Mouse (Mus musculus) cerebellum, adult 9-11 months (tissue): Measurements from ENCODE around the gene Taf4.

Experiments
- DNase-seq: peaks from one replicate; pipeline ENCODE4 v3.0.0; 2022

The Taf4 gene

DNA sequence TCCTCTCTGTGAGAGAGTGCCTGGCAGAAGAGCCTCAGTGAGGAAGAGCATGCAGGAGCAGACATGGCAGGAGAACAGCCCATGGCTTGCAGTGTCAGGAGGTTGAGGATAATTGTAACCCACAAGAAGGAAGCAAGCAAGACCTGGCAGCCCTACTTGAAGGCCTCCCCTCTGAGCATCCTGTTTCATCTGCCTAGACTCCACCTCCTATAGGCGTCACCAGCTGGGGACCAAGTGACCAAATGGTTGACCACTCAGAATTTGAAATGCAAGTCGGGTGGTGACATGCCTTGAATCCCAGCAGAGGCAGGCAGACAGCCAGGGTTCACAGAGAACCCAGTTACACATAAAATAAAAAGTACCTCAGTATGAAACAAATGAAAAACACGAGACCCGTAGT is 4.2 kb upstream of the Taf4 start:
- DNase-seq, result no peak

DNA sequence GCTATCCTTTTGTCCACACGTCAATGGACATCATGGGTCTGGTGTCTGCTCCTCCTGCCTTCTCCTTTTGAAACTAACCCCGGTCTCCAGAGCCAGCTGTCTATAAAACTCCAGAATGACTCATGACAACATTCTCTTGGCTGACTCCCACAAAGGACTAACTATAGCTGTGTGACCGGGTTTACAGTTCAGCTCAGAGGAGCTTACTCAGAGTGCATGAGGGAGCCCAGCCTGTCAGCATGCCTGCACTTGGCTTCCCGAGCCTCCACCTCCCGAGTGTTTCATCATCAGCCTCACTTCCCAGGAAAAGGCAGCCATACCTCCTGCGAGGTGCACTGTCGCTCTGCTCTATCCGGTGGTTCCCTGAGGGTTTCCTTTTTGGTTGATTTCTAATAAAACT is 3.4 kb upstream of the Taf4 start:
- DNase-seq, result no peak

GRCm38 (mm10) chr2:179978250-179978649 is 1.8 kb upstream of the Taf4 start:
- DNase-seq, result peak; percentile 49

GRCm38 (mm10) chr2:179977344-179978025 is 1.0 kb upstream of the Taf4 start:
- DNase-seq, result peak; percentile 63

DNA sequence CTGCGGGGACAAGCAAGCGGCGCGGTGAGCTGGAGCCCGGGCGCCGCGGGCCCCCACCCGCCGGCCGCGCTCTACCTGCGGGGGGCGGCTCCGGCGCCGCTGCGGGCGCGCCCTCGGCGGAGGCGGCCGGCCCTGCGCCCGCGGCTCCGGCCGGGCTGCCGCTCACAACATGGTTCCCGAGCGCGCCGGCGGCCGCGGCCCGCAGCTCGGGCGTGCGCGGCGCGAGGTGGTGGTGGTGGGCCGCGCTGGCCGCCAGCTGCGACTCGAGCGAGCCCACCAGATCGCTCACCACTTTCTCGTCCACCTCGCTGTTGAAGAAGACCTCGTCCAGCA is 185 bp downstream of the Taf4 start:
- DNase-seq, result no peak

GRCm38 (mm10) chr2:179975851-179976250 is 595 bp downstream of the Taf4 start:
- peak; percentile 54 for DNase-seq

GRCm38 (mm10) chr2:179974651-179975471 is 1.6 kb downstream of the Taf4 start:
- DNase-seq, result peak; percentile 75

- peak; percentile 58 for DNase-seq
Measured at GRCm38 (mm10) chr2:179973871-179974628, 2.4 kb downstream of the Taf4 start.

GRCm38 (mm10) chr2:179972406-179972805 is 4.0 kb downstream of the Taf4 start:
- DNase-seq, result no peak

DNA sequence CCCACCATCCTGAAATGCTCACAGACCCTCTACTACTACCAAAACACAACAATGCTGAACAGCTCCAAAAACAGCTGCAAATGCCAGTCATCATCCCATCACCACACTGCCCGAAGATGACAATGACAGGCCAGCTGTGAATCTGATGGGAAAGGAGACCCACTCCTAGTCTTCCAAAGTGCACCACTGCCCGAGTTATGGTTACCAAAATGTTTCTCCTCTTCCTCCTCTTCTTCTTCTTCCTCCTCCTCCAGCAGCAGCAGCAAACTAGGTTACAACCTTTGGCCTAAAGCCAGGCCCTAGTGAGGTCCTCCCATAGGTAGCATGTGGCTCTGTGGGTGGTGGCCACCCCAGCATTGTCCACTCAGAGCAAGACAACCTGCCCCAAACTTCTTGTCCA is 4.6 kb downstream of the Taf4 start:
- no peak for DNase-seq

DNA sequence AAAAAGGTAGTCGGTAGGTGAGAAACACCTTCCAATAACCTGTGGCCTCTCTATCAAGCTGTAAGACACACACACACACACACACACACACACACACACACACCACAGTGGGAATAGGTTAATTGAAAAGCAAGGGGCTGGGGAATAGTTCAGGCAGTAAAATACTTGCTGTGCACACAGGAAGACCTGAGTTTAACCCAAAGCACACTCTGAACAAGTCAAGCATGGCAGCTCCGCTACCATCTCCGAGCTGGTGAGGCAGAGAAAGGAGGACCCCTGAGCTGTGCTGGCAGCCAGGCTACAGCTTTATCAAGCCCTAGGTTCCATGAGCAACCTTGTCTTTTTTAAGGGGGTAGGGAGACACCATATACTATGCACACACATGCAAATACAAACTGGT is 7.3 kb downstream of the Taf4 start:
- DNase-seq, result no peak

DNA sequence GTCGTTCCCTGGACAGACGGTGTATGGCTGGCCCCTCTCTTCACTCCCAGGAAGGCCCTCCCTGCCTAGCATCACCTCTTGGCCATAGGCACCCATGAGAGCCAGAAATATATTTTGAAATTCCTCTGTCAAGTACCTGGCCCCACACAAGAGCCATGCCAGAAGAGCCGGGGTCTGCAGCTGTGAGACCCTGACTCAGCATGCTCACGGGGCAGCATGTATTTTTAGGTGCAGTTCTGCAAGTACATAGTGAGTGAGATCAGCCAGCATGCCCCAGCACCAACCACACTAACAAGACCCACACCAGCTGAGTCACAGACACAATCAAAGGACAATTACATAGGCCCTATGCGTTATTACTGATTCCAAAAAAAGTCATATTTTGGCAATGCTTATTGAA is 8.8 kb downstream of the Taf4 start:
- no peak for DNase-seq

DNA sequence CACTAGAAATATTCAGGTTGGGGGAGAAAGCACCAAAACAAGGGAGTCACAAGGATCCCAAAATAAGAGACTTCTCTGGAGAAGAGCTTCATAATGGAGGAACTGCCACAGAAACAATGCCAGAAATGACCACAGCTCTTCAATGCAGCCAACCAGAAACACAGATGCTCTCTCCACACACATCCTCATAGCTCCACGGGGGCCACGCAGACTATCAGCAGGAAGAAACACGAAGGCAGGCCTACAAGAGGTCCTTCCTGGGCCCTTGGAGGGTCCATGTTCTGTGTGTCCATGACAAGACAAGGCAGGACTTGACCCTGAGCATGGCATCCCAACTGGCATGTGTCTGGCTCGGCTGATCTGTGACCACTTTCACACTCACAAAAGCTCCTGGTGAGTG is 15.0 kb downstream of the Taf4 start:
- peak; percentile 62 for DNase-seq

DNA sequence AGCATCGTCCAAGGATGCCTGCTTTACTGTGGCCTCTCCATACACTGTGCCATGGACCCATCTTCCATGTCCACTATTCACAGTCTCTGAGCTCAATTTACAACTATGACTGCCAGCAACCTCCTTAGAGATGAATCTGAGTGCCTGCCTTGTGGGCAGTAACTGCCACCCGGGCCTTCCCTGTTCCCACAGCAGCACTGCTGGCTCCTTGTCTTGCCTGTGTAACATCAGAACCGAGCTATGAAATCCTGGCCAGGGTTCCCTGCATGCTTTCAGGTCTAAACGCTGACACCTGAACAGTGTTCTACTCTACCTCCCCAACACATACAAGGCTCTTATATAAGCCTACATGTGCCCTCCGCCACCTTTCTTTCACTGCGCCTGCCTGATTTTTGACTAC is 16.1 kb downstream of the Taf4 start:
- DNase-seq, result no peak

GRCm38 (mm10) chr2:179959391-179959790 is 17.1 kb downstream of the Taf4 start:
- DNase-seq, result no peak

DNA sequence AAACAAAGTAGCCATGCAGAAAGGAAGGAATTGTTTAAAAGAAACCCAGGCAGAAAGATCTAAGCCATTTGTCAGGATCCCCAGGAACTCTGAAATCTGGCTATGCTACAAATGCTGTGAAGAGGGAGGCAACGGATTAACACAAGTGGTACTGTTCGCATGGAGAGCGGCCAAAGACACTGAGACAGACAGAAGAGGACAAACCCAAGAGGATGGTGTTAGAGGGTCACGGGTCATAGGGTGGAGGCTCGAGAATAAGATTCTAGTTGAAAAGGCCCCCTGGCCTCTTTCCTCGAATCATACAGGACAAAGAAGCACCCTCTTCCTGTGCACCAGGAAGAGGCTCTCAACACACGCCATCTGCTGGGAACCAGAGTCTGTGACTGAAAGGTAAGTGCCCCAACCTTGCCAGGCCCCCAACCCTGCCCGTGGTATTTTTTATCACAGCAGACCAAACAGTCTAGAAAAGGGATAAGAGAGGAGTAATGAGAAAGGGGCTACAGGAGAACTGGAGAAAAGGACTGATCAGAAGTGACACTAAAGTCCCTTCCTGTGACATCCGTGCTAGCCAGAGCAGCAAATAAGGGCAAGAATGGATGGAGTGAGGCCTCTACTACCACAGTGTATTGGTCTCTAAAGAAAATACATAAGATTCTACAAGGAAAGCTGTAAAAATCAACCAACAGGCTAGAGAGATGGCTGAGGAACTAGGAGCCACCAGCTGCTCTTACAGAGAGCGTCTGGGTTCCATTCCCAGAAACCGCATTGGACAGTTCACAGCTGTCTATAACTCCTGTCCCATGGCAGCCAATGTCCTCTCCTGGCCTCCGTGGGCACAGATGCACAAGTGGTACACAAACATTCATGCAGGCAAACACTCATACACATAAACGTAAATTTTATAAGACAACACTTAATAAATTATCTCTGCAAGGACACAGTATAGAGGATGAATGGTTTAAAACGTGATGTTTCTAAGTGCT is 24.6 kb downstream of the Taf4 start:
- peak; percentile 58 for DNase-seq

GRCm38 (mm10) chr2:179948820-179949219 is 27.6 kb downstream of the Taf4 start:
- no peak for DNase-seq

DNA sequence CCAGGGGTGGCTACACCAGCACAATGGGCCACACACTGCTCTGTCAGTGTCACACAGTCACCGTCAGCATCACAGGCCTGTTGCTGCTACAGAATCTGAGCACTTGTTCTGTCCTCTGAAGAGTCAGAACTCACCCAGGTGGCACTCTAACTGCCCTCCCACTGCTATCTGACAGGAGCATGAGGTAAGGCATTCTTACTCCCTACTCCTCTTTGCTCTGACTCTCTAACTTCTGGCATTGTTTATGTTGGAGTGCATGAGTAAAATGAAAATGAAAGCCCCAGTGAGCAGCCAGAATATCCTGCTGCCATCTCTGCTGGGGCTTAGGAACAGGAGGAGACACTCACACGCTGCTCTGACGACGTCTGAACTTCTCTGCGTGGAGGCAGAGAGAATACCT is 28.8 kb downstream of the Taf4 start:
- DNase-seq, result no peak

DNA sequence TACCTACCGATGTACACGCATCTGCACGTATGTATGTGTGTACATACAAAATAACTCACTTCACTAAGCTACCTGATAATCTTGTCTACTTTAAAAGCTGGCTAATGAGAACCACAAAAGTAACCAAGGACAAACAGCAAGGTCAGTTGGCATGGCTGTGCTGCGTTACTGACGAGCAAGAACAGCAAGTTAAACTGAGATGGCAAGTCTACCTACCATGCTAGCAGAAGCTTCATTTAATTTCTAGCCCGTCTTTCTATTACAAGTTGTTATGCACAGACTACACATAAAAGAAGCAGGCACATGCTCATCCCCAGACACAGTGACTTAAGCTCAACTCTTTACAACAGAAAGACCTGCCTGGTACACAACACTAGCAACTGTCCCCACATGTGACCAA is 29.9 kb downstream of the Taf4 start:
- no peak for DNase-seq

DNA sequence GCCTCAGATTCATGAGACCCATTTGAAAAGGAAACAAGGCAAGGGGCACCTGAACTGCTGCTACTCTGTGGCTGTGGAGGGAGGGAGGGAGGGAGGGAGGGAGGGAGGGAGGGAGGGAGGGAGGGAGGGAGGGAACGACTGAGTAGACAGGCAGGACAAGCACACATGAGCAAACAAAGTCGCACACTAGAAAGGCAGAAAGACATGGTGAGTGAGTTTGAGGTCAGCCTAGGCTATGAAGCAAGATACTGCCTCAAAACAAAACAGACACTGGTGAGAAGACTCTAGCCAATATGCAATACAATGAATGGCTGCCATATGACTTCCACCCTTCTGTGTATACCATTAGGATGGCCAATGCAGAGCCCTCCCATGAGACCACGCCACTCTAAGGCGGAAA is 31.4 kb downstream of the Taf4 start:
- no peak for DNase-seq

- DNase-seq, result no peak
Measured at GRCm38 (mm10) chr2:179941696-179942095, 34.8 kb downstream of the Taf4 start.

GRCm38 (mm10) chr2:179937091-179937490 is 39.4 kb downstream of the Taf4 start:
- DNase-seq, result no peak

DNA sequence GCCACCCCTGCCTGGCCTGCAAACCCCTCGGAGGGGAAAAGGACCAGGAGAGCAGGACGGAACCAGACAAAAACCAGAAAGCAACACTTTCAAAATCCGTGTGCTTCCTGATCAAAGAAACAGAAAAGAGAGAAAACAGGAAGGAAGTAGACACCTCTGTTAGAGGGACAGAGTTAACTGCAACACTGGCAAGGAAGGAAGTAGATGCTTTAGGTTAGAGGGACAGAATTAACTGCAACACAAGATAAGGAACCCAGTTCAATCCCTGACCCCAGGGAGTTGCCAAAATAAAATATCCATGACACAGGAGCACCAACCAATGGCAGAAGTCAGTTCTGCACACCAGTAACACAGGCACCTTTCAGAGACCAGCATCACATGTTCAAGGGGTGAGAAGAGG is 42.3 kb downstream of the Taf4 start:
- DNase-seq, result no peak
